Mouse (Mus musculus) kidney, adult 2 months (tissue): ENCODE data around the gene Nusap1.
A peak's percentile ranks its signal among the peaks of the same experiment; 100 is the strongest.

Source experiments
- CTCF ChIP-seq: fragments of 200-500 bp; conservative IDR thresholded peaks from 2 replicates; pipeline ENCODE4 v1.5.1; 2011; ENCODE audit warnings: low read depth, mild to moderate bottlenecking, control low read depth, low read length, moderate library complexity, mixed read lengths; ENCODE audit not compliant: insufficient read depth, insufficient read length
- POLR2A ChIP-seq: fragments of 200-500 bp; IDR thresholded peaks from one replicate; pipeline ENCODE4 v1.6.1; 2011; ENCODE audit warnings: low read depth, low read length, control low read depth

- peak; percentile 91 for TF ChIP-seq CTCF
- no peak for TF ChIP-seq POLR2A
These were observed 30.7 kb upstream of the Nusap1 start for GRCm38 (mm10) chr2:119587383-119587782.
